Mouse (Mus musculus) c-Kit-positive CD71-negative TER-119-negative erythroid progenitor cells, embryonic 14.5 days (primary cell): ENCODE results near the gene Mrpl41.
"Not testable (repeated sequence)": the region's sequence is repeated elsewhere in the genome, so short reads cannot be mapped to it uniquely, and the experiment has no call there.

Experiments used
- DNase-seq: peaks from one replicate; pipeline ENCODE4 v3.0.0-alpha.2; 2013; ENCODE audit warnings: low read depth

Mrpl41 gene

GRCm38 (mm10) chr2:24974906-24975703 is at the start of gene Mrpl41:
Mrpl41 (minus strand) TSS chr2:24975098.
- DNase-seq = peak; percentile 93

DNA sequence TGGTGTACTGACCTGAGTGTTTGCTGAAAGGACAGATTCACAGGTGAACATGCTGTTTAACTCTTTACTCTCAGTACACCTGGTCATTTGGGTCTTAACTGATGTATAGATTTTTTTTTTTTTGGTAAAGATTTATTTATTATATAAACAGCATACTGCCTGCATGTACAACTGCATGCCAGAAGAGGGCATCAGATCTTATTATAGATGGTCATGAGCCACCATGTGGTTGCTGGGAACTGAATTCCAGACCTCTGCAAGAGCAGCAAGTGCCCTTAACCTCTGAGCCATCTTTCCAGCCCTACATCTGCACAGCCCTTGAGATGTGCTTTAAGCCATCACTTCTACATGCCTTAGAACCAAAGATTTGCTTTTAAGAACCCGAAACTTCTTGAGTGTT is 47.8 kb upstream of the Mrpl41 start:
- DNase-seq = no peak

DNA sequence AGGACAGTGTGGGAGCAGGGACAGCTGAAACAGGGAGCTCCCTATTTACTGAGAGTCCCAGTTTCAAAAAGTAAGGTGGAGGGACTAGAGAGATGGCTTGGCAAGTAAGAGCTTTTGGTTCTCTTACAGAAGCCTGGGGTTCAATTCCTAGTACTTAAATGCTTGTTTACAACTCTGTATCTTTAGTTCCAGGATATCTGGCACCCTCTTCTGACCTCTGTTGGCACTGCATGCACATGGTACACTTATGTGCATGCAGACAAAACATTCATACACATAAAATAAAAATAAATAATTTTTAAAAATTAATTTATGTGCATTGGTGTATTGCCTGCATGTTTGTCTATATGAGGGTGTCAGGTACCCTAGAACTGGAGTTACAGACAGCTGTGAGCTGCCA is 33.4 kb upstream of the Mrpl41 start:
- DNase-seq = no peak

DNA sequence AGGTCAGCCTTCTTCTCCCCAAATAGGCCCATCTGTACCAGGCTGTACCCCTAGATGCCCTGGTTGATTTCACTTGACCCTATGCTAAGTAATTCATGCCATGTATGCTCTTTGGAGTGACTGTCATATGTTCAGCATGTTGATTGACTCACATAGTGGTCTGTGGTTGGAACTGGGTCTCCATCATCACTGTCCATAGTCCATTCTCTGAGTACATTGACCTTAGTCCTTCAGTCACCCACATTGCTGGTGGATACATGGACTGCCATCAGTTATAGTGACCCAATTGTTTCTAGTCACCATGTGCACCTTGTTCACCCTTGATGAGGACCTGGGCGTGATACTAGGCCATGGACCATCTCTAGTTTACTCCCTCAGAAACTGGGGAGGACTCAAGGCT is 31.9 kb upstream of the Mrpl41 start:
- DNase-seq = no peak

DNA sequence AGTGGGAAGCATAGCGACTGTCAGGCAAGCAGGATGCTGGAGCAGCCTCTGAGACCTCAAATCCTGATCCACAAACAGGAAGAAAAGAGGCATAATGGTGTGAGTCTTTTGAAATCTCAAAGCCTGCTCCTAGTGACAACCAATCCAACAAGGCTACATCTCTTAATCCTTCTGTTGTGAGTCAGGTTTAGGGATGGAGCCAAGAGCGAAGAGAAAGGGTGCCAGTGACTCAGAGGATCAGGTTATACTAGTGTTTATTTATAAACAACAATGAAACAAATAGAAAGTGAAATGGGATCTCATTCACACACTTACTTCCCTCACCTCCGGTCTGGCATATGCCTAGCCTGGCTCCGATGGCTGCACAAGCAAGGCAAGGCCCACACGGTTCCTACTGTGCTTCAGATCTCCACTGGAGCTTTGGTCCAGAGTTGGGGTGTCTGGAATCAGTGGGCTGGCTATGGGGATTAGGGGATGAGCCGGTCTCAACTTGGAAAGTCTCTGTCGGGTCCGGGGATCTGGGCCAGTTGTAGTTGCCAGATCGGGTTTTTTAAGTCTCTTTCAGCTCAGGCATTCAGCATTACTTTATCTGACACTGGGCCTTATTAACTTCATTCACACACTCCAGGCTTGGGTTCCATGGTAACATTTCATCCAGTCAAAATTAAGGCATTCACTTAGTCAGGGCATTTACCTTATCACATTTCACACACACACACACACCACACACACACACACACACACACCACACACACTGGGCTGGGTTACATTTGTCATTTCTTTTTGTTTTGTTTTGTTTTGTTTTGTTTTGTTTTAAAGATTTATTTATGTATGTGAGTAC is 29.3 kb upstream of the Mrpl41 start:
- DNase-seq = no peak

DNA sequence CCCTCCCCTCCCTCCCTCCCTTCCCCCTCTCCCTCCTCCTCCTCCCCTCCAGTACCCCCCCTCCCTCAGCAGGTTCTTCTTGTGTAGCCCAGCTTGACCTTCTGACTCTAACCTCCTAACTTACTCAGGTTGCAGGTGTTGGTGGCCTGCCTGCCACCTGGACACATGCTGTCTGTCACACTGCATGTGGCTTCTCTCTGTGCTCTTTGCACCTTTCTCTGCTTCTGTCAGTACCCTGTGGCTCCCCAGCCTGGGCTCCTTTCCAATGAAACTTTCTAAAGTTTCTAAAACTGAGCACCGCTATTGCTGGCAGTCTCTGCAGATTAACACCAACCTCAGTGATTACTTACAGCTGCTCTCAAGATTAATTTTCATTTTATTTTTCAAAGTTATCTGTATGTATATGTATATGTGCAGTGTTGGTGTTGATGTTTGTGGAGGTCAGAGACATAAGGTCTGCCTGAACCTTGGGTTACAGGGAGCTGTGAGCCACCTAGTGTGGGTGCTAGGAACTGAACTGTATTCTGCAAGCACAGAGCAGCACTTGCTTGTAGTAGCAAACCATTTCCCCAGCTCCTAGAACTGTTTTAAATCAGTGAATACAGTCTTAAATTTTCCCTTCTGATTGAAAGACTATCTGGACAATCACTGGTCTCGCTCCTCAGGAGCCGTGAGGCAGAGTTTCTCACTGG is 25.8 kb upstream of the Mrpl41 start:
- no peak for DNase-seq

DNA sequence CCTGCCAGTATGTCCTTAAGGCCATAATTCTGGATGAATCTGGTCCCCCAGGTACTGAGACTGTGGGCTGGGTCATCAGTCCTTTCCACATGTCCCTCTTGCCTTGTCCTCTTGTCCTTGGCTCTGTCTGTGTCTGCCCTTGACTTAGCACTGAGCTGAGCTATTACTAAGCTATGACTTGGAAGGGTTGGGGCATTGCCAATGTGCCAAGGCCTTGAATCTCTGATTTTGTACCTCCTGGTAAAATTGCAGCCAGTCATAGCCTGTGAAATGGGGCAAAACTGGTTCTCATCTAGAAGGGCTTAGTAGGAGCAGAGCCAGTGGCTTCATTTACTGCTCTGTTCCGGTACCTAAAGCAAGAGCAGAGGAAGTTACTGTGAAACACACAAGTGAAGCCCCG is 21.6 kb upstream of the Mrpl41 start:
- DNase-seq = no peak

GRCm38 (mm10) chr2:24995332-24995731 is 20.4 kb upstream of the Mrpl41 start:
- no peak for DNase-seq

- no peak for DNase-seq
These were observed 12.9 kb upstream of the Mrpl41 start for GRCm38 (mm10) chr2:24987762-24988161.

- no peak for DNase-seq
These were observed 2.1 kb upstream of the Mrpl41 start for GRCm38 (mm10) chr2:24976960-24977359.

- peak; percentile 90 for DNase-seq
These were observed 903 bp upstream of the Mrpl41 start, which contains the start of gene Pnpla7 for GRCm38 (mm10) chr2:24975704-24976297. Pnpla7 (plus strand) TSS chr2:24976033.

GRCm38 (mm10) chr2:24974452-24974851 is 446 bp downstream of the Mrpl41 start:
- not testable (repeated sequence) for DNase-seq

- DNase-seq = no peak
These were observed 4.5 kb downstream of the Mrpl41 start for GRCm38 (mm10) chr2:24970386-24970785.

DNA sequence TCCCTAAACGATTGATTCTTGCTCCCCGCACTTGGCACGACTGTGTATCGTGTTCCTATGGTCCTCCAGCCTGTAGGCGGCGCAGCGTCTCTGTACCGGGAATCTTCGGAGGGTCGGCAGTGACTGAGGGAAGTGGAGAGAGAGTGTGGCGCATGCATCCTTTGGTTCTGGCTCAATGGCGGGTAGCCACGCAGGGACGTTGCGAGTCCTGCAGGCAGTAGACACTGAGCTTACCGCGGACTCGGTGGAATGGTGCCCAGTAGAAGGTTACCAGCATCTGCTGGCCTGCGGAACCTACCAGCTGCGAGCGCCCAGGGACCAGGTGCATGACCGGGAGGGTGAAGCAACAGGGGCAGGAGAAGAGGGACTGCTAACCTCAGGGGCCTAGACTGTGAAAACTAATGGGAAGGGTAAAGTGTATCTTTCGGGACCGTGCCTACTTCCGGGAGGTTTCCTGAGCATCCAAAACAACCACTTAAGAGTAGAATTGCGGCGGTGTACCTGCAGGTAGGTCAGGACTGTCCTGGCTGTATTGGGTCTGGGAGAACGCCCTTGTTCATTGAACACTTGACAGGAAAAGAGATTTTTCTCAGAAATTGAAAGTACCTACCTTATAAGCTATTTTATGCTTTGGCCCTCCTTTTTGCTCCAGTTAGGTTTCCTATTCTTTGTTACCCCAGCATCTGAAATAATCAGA is 12.4 kb downstream of the Mrpl41 start, which contains the start of gene Dph7:
Dph7 (plus strand) TSS at position 97 of the 697 bp plus-strand sequence.
- DNase-seq = peak; percentile 89

GRCm38 (mm10) chr2:24960910-24961309 is 14.0 kb downstream of the Mrpl41 start:
- DNase-seq = no peak

GRCm38 (mm10) chr2:24952537-24953055 is 22.3 kb downstream of the Mrpl41 start:
- no peak for DNase-seq

DNA sequence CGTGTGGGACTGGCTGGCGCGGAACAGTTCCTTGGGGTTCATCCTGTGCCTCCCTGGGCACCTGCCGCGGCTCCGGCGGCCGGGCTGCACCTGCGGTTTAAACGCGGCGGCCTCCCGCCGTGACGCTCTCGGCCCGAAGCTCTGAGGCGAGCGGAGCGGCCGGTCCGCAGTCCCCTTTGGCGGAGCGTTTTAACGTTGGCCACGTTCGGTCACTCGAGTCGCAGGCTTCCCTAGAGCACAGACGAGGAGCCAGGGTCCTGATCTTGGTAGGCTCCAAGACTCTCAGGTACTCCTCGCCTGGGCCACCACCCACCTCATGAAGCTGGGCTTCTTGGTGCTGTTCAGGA is 24.7 kb downstream of the Mrpl41 start:
- DNase-seq = no peak

DNA sequence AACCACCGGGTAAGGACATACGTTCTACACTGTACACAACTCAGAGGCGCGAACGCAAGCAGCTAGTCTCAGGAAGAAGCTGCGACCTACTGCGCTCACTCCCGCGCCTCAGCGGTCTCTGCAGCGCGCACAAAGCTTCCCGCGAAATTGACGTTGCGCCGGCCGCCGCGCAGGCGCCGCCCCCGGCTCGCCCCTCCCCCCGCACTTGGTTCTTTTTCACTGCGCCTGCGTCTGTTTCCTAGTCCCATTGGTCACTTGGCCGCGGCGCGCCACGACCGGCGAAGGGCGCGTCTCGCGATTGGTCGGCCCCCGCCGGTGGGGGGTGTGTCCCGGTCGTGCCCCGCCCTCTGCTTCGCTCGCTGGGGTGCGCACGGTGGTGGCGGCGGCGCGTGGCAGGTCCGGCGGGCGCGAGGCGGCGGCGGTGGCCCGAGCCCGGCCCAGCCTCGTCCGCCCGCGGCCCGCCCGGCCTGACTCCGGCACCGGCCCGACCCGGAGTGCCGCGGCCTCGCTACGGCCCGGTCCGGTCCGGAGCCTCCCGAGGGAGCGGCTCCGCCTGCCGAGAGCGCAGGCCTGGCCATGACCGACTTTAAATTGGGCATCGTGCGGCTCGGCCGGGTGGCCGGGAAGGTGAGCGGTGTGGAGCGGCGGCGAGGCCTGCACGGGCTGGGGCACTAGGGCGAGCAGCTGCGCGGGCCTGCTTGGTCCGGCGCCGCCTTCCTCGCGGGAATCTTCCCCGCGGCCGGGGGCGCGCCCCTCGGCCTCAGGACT is 25.3 kb downstream of the Mrpl41 start, which contains the start of gene Zmynd19:
Zmynd19 (plus strand) TSS at position 372 of the 768 bp plus-strand sequence.
- DNase-seq = peak; percentile 94

DNA sequence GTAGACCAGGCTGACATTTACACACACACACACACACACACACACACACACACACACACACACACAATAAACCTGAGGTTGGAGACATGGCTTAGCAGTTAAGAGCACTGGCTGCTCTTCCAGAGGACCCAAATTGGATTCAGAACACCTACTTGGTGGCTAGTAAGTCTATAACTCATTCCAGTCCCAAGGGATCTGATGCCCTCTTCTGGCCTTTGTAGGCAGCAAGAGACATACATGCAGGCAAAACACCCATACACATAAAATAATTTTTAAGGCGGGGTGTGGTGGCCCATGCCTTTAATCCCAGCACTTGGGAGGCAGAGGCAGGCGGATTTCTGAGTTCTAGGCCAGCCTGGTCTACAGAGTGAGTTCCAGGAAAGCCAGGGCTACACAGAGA is 30.6 kb downstream of the Mrpl41 start:
- not testable (repeated sequence) for DNase-seq

DNA sequence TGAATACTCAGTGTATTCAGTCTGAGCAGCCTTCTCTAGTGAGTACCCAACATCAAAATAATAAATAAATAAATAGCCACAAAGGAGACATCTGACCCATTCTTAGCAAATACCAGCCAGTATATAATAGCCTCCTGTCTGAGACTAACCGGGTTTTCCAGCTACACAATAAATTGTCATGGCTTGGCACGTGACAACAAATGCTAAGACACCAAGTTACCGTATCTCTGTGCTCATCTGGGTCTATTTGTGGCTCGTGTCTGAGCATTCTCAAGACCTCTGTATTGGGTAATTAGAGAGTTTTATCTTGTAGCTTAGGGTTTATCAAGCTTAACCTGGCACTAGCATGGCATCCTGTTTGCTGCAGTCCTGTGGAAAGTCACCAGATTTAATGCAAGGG is 32.8 kb downstream of the Mrpl41 start:
- no peak for DNase-seq
